ENCODE assay signal across 23 mouse cellular contexts in genomic region chr1:47339718-47340439, GRCm38 (mm10).
DNase-seq lines count a peak whose midpoint lies in the region; ATAC-seq and TF ChIP-seq lines count a peak whose summit lies in the region.
"Had no signal": no experiment of that assay in that cellular context is flagged by ENCODE, and none has a peak within 500 bp of the region (broad histone marks: within the 10 kb centered on the region; RNA-seq: fewer than 3 reads in every experiment).

No protein-coding gene starts in this region.

- no peaks in the 10 kb centered on the region for H3K27me3 ChIP-seq in forebrain, embryonic 15.5 days
- H3K27me3 ChIP-seq in forebrain, embryonic 12.5 days: no peaks in the 10 kb centered on the region
- H3K27me3 ChIP-seq in lung, postnatal 0 days (replicated peaks; ENCODE audit: insufficient read depth, low read length): no peaks in the 10 kb centered on the region
- no peaks in the 10 kb centered on the region for H3K27me3 ChIP-seq in forebrain, embryonic 16.5 days (replicated peaks; ENCODE audit: control insufficient read depth, insufficient read depth, low read length)
- H3K27me3 ChIP-seq: heart, embryonic 13.5 days had no signal

- WGBS in forebrain, embryonic 15.5 days: 74% methylated on average over 3 of the region's 3 CpGs
- 92% methylated on average over 3 of the region's 3 CpGs for WGBS in forebrain, embryonic 12.5 days
- 57% methylated on average over 3 of the region's 3 CpGs for WGBS in lung, postnatal 0 days
- WGBS in forebrain, embryonic 16.5 days: 66% methylated on average over 3 of the region's 3 CpGs

- no peaks in the 10 kb centered on the region for H3K9me3 ChIP-seq in forebrain, embryonic 15.5 days
- no peaks in the 10 kb centered on the region for H3K9me3 ChIP-seq in forebrain, embryonic 12.5 days
- H3K9me3 ChIP-seq in lung, postnatal 0 days (ENCODE audit: low read length): no peaks in the 10 kb centered on the region
- no peaks in the 10 kb centered on the region for H3K9me3 ChIP-seq in forebrain, embryonic 16.5 days (ENCODE audit: control insufficient read depth, low read length)
- H3K9me3 ChIP-seq: heart, embryonic 10.5 days; heart, embryonic 13.5 days had no signal

- H3K36me3 ChIP-seq in forebrain, embryonic 15.5 days: no peaks in the 10 kb centered on the region
- no peaks in the 10 kb centered on the region for H3K36me3 ChIP-seq in forebrain, embryonic 12.5 days (replicated peaks)
- H3K36me3 ChIP-seq in lung, postnatal 0 days (ENCODE audit: insufficient read depth, low read length): no peaks in the 10 kb centered on the region
- no peaks in the 10 kb centered on the region for H3K36me3 ChIP-seq in forebrain, embryonic 16.5 days (ENCODE audit: control insufficient read depth, insufficient read depth)
- H3K36me3 ChIP-seq: heart, embryonic 10.5 days; heart, embryonic 13.5 days had no signal

- H3K9ac ChIP-seq in forebrain, embryonic 15.5 days (replicated peaks): no peak overlapping the region
- H3K9ac ChIP-seq in forebrain, embryonic 12.5 days: no peak overlapping the region
- H3K9ac ChIP-seq in lung, postnatal 0 days (replicated peaks; ENCODE audit: low read depth): no peak overlapping the region
- no peak overlapping the region for H3K9ac ChIP-seq in forebrain, embryonic 16.5 days (replicated peaks; ENCODE audit: low read depth, low read length)
- H3K9ac ChIP-seq: heart, embryonic 13.5 days; hindbrain, embryonic 14.5 days had no signal

- peak; percentile 67 for DNase-seq in lung, postnatal 0 days (ENCODE audit: low spot score)
- no peak for DNase-seq in lung, adult 18-20 months
- DNase-seq in frontal cortex, postnatal 10 days (ENCODE audit: low spot score in 2 of 2): no peak
- DNase-seq: adrenal gland, adult 2 months; adrenal gland, postnatal 14 days; cerebellum, adult 18-20 months; cerebellum, adult 9-10 months; cerebellum, postnatal 14 days; gastrocnemius, postnatal 10 days; gastrocnemius, postnatal 36 days; heart, adult 2 months; heart, postnatal 14 days; heart, postnatal 4 days had no signal

- TF ChIP-seq EP300 in lung, postnatal 0 days (IDR thresholded peaks at IDR 0.05): peak; percentile 21; the same call in 1 of the 2 replicates

- no peak for TF ChIP-seq CTCF in lung, postnatal 0 days (IDR thresholded peaks at IDR 0.05)

- H3K4me1 ChIP-seq in forebrain, embryonic 15.5 days: no peaks in the 10 kb centered on the region
- H3K4me1 ChIP-seq in forebrain, embryonic 12.5 days: no peaks in the 10 kb centered on the region
- no peaks in the 10 kb centered on the region for H3K4me1 ChIP-seq in lung, postnatal 0 days (ENCODE audit: insufficient read depth, low read depth, low read length)
- H3K4me1 ChIP-seq in forebrain, embryonic 16.5 days (replicated peaks; ENCODE audit: control insufficient read depth, insufficient read depth, low read length): no peaks in the 10 kb centered on the region
- H3K4me1 ChIP-seq: heart, embryonic 10.5 days; heart, embryonic 13.5 days had no signal

- H3K4me2 ChIP-seq in forebrain, embryonic 15.5 days (replicated peaks): no peak overlapping the region
- no peak overlapping the region for H3K4me2 ChIP-seq in forebrain, embryonic 12.5 days
- H3K4me2 ChIP-seq in lung, postnatal 0 days (replicated peaks; ENCODE audit: low read depth, low read length): no peak overlapping the region
- H3K4me2 ChIP-seq in forebrain, embryonic 16.5 days (ENCODE audit: low read length): no peak overlapping the region
- H3K4me2 ChIP-seq: heart, embryonic 13.5 days; hindbrain, embryonic 14.5 days had no signal

- no peak overlapping the region for H3K4me3 ChIP-seq in forebrain, embryonic 15.5 days
- H3K4me3 ChIP-seq in forebrain, embryonic 12.5 days (replicated peaks): no peak overlapping the region
- H3K4me3 ChIP-seq in lung, postnatal 0 days (ENCODE audit: low read depth, low read length): no peak overlapping the region
- H3K4me3 ChIP-seq in forebrain, embryonic 16.5 days (replicated peaks; ENCODE audit: low read length): no peak overlapping the region
- H3K4me3 ChIP-seq: heart, adult 2 months; heart, embryonic 10.5 days; heart, embryonic 13.5 days had no signal

- peak; percentile 80 for ATAC-seq in forebrain, embryonic 15.5 days (replicated peaks)
- no peak for ATAC-seq in forebrain, embryonic 12.5 days (ENCODE audit: low FRiP score)
- ATAC-seq in lung, postnatal 0 days: peak; percentile 65
- peak; percentile 86 for ATAC-seq in forebrain, embryonic 16.5 days
- ATAC-seq: CD4-positive, CD25-positive, alpha-beta regulatory T cell, adult 4 months; hindbrain, postnatal 0 days; inflammation-experienced regulatory T-cells, adult 6 months; intestine, postnatal 0 days had no signal

- no peak overlapping the region for H3K27ac ChIP-seq in forebrain, embryonic 15.5 days (replicated peaks)
- no peak overlapping the region for H3K27ac ChIP-seq in forebrain, embryonic 12.5 days
- H3K27ac ChIP-seq in lung, postnatal 0 days (ENCODE audit: low read length): no peak overlapping the region
- no peak overlapping the region for H3K27ac ChIP-seq in forebrain, embryonic 16.5 days (ENCODE audit: low read length)
- H3K27ac ChIP-seq: heart, adult 2 months; heart, embryonic 10.5 days; heart, embryonic 13.5 days; hindbrain, embryonic 14.5 days; hindbrain, postnatal 0 days had no signal
